Mouse (Mus musculus): ENCODE measurements at regions not wholly inside any gene's neighbourhood (a gene's known extent, or its start where the extent isn't known, plus 50 kb on each side); places are given as distances from the start of the nearest gene placed in this dataset.
A peak's percentile ranks its signal among the peaks of the same experiment; 100 is the strongest.

GRCm38 (mm10) chr5:85954526-85954925 is 110.9 kb downstream of the Cenpc1 start:
- no peak for DNase-seq (ENCODE audit: low spot score in 2 of 2)

GRCm38 (mm10) chr5:85936667-85937314 is 128.6 kb downstream of the Cenpc1 start:
- peak in 1 of 2 experiments; percentile 14 for DNase-seq (ENCODE audit: low spot score in 2 of 2)

- no peak for DNase-seq (ENCODE audit: low spot score in 2 of 2)
Measured at GRCm38 (mm10) chr5:85918288-85918687, 147.1 kb downstream of the Cenpc1 start.

GRCm38 (mm10) chr5:85915000-85915399 is 150.4 kb downstream of the Cenpc1 start:
- DNase-seq (ENCODE audit: low spot score in 2 of 2) = no peak

- DNase-seq (ENCODE audit: low spot score in 2 of 2) = no peak
Measured at GRCm38 (mm10) chr5:85896452-85896851, 168.9 kb downstream of the Cenpc1 start.

GRCm38 (mm10) chr5:85895814-85896213 is 169.6 kb downstream of the Cenpc1 start:
- DNase-seq (ENCODE audit: low spot score in 2 of 2) = no peak

GRCm38 (mm10) chr5:85870311-85870710 is 195.1 kb downstream of the Cenpc1 start:
- no peak for DNase-seq (ENCODE audit: low spot score in 2 of 2)

GRCm38 (mm10) chr5:85832556-85832955 is 232.8 kb downstream of the Cenpc1 start:
- DNase-seq (ENCODE audit: low spot score in 2 of 2) = no peak

- no peak for DNase-seq (ENCODE audit: low spot score in 2 of 2)
Measured at GRCm38 (mm10) chr5:85795531-85796197, 269.7 kb downstream of the Cenpc1 start.

GRCm38 (mm10) chr5:85793148-85793547 is 272.2 kb downstream of the Cenpc1 start:
- DNase-seq (ENCODE audit: low spot score in 2 of 2) = no peak

GRCm38 (mm10) chr5:85780730-85781454 is 284.5 kb downstream of the Cenpc1 start:
- no peak for DNase-seq (ENCODE audit: low spot score in 2 of 2)

- no peak for DNase-seq (ENCODE audit: low spot score in 2 of 2)
Measured at GRCm38 (mm10) chr5:85780017-85780416, 285.4 kb downstream of the Cenpc1 start.

GRCm38 (mm10) chr5:85779205-85779604 is 286.2 kb downstream of the Cenpc1 start:
- no peak for DNase-seq (ENCODE audit: low spot score in 2 of 2)

GRCm38 (mm10) chr5:85772660-85773059 is 292.7 kb downstream of the Cenpc1 start:
- no peak for DNase-seq (ENCODE audit: low spot score in 2 of 2)

GRCm38 (mm10) chr5:85772086-85772485 is 293.3 kb downstream of the Cenpc1 start:
- no peak for DNase-seq (ENCODE audit: low spot score in 2 of 2)

GRCm38 (mm10) chr5:85767157-85767556 is 298.2 kb downstream of the Cenpc1 start:
- no peak for DNase-seq (ENCODE audit: low spot score in 2 of 2)

- no peak for DNase-seq (ENCODE audit: low spot score in 2 of 2)
Measured at GRCm38 (mm10) chr5:85756716-85757115, 308.7 kb downstream of the Cenpc1 start.

GRCm38 (mm10) chr5:85754227-85754626 is 311.2 kb downstream of the Cenpc1 start:
- DNase-seq (ENCODE audit: low spot score in 2 of 2) = no peak

GRCm38 (mm10) chr5:85753109-85753508 is 312.3 kb downstream of the Cenpc1 start:
- no peak for DNase-seq (ENCODE audit: low spot score in 2 of 2)

- DNase-seq (ENCODE audit: low spot score in 2 of 2) = no peak
Measured at GRCm38 (mm10) chr5:85751649-85752048, 313.7 kb downstream of the Cenpc1 start.

- DNase-seq (ENCODE audit: low spot score in 2 of 2) = no peak
Measured at GRCm38 (mm10) chr5:85750893-85751292, 314.5 kb downstream of the Cenpc1 start.

GRCm38 (mm10) chr5:85729613-85730012 is 335.8 kb downstream of the Cenpc1 start:
- no peak for DNase-seq (ENCODE audit: low spot score in 2 of 2)

GRCm38 (mm10) chr5:85707345-85707744 is 358.0 kb downstream of the Cenpc1 start:
- no peak for DNase-seq (ENCODE audit: low spot score in 2 of 2)
